Mouse (Mus musculus): ENCODE measurements at regions not wholly inside any gene's neighbourhood (a gene's known extent, or its start where the extent isn't known, plus 50 kb on each side); places are given as distances from the start of the nearest gene placed in this dataset.

DNA sequence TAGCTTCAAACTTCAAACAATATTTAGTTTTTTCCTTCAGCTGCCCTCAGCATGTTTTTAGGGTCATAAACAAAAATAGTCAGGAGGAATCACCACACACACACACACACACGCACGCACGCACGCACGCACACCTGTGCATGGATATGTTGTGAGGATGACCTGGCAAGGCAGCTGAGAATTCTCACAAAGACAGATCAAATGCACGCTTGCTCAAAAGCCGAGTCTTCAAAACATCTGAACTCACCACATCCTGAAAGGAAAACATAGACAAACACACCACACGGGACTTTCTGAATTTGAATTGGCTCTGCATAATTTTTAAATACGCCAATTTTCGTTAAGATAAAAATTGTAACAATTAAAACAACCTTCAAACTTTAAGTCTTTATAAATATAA lies 52.7 kb upstream of the Foxq1 start:
- DNase-seq (ENCODE audit: low read depth, low spot score): no peak

- no peak for DNase-seq (ENCODE audit: low read depth, low spot score)
Measured at GRCm38 (mm10) chr13:31503832-31504231, 52.1 kb upstream of the Foxq1 start.

- DNase-seq (ENCODE audit: low read depth, low spot score): no peak
Measured at GRCm38 (mm10) chr13:31504316-31504715, 51.6 kb upstream of the Foxq1 start.

GRCm38 (mm10) chr13:31505386-31505785 lies 50.5 kb upstream of the Foxq1 start:
- DNase-seq (ENCODE audit: low read depth, low spot score): no peak
